Mouse (Mus musculus) layer of hippocampus, adult 8-10 months (tissue): ENCODE data around the gene Cemip. TPM values are rescaled to one million over a fixed set of nuclear protein-coding genes. Genes with fewer than 3 reads are reported as not detected.
"Not testable (repeated sequence)": the region's sequence is repeated elsewhere in the genome, so short reads cannot be mapped to it uniquely, and the experiment has no call there.

ENCODE experiments used
- DNase-seq, 2 experiments: peaks; one replicate each; pipeline ENCODE4 v3.0.0; 2022; ENCODE audit warnings: low spot score in 2 of 2
- total RNA-seq, 4 experiments: library from RNA; stranded (reverse); gene quantifications; 2 replicates each; pipeline ENCODE4 v1.2.4; 2022

Cemip gene
- 10 to 100 TPM; 17.3 to 23.1 (median 20.9) TPM for total RNA-seq

DNA sequence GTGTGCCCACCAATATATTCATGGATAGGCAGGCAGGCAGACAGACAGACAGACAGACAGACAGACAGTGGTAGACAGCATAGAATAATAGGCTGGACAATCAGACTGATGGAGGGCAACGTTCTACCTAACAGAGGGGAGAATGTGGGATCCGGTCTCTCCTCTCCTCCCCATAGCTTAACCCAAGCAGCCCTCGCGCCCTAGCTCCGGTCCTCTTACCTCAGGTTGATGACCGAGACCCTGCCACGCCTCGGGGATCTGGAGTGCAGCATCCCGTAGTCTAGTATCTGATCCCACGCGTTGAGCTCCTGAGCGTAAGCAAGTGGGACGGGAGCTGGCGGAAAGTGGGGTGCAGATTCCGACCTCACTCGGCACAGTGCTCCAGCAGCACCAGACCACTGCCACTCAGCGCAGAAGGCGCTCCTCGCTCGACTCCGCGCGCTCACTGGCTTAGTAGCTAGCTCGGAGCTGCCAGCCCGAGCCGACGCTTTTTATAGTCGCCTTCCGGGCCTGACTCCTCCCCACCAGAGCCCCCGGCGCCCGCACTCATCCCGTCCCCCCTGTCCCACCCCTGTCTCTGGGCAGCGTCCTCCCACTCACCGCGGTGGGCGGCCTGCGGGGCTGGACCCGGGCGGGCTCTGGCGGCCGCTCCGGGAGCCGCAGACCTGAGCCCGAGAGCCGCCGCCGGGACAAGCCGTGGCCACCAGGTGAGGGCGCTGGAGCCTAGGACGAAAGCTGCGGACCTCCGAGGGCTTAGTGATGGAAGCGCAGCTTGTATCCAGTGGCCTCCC lies at the start of gene Cemip:
Gene Cemip, minus strand, starts transcription at position 464 of the 791 bp plus-strand sequence.
- DNase-seq = peak; percentile 62 to 87

- DNase-seq = no peak
Observed at GRCm38 (mm10) chr7:84132704-84133103, 46.4 kb upstream of the Cemip start.

DNA sequence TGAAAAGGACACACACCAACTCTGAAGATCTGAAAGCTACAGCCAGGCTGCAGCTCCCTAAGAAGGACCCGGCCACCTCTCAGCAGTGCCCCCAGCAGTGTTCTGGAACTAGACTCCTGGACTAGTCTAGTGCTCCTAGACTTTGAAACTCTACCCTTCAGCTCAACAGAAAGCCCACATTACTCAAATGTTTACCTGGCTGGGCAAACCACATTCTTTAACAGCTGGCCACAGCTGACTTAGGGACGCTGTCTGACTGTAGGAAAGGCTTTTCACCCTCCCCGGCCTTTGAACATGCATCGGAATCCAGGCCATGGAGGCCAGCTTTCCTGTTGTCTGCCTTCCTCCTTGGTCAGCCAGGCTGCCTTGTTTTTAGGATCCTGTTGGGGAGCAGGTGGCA lies 45.4 kb upstream of the Cemip start:
- DNase-seq = no peak

GRCm38 (mm10) chr7:84128661-84129060 lies 42.4 kb upstream of the Cemip start:
- no peak for DNase-seq

DNA sequence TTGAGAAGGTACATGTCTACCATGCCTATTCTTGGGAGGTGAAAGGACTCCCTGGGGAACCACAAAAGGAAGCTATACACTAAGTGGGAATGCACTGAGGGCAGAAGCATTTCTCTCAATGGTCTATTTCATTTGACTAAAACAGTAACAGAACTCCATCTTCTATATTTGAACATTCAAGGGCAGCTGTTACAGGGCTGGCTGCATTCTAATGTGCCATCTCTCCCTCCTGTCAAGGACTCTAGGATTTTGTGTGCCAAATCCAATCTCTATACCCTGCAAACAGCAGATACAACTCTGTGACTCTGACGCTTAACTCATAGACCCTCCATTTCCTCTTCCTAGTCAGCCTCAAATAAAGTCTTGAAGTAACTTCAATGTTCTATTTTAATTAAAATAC lies 39.4 kb upstream of the Cemip start:
- DNase-seq = no peak

DNA sequence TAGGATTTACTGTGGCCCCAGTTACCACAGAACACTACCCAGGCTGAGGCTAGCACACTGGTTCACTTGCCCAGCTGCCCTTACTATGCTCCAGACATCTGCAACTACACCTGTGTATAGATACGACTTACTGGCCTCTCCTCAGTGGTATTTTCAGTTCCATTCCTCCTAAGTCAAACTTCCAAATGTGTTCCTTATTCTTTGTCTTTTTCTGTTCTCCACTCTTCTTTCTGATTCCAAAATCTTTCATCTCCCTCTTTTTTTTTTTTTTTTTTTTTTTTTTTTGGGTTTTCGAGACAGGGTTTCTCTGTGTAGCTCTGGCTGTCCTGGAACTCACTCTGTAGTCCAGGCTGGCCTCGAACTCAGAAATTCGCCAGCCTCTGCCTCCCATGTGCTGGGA lies 37.3 kb upstream of the Cemip start:
- DNase-seq = not testable (repeated sequence)

- no peak for DNase-seq
Observed at GRCm38 (mm10) chr7:84121778-84122177, 35.5 kb upstream of the Cemip start.

- DNase-seq = no peak
Observed at GRCm38 (mm10) chr7:84120142-84120760, 33.9 kb upstream of the Cemip start.

- DNase-seq = no peak
Observed at GRCm38 (mm10) chr7:84119216-84120105, 33.2 kb upstream of the Cemip start.

- DNase-seq = no peak
Observed at GRCm38 (mm10) chr7:84117543-84118122, 31.3 kb upstream of the Cemip start.

- DNase-seq = no peak
Observed at GRCm38 (mm10) chr7:84116621-84117542, 30.6 kb upstream of the Cemip start.

- no peak for DNase-seq
Observed at GRCm38 (mm10) chr7:84115385-84115784, 29.1 kb upstream of the Cemip start.

DNA sequence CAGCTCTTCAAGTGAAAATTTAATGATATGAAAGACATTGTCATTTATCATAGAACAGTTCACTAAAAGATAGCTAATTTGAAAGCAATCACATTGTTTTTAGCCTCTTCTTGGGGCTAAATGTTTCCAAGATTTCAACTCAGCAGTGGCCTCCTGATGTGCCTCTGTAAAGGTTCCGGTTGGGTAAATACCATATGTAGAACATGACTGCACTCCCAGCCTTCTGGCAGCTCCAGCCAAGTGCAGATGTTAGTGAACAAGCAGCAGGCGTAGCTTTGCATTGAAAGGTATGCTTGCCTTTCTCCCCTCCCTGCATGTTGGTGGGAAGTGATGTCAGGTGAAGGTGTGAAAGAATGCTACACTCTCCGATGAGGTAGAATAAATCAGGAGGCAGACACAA lies 28.5 kb upstream of the Cemip start:
- no peak for DNase-seq

DNA sequence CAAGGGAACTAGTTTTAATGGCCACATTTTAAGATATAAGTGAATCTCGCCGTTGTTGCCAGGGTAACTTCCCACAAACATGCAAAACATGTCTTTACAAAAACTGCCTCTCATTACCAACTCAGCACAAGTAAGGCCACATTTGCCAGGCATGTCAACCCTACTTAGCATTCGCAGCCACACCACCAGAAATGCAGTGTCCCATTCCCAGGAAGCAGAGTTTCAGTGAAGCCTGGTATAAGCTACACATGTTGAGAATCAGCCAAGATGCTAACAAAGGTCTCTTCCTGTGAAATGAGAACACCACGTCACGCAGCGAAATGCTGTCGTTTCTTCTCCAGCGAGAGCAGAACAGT lies 26.7 kb upstream of the Cemip start:
- no peak for DNase-seq

- no peak for DNase-seq
Observed at GRCm38 (mm10) chr7:84112351-84113034, 26.2 kb upstream of the Cemip start.

DNA sequence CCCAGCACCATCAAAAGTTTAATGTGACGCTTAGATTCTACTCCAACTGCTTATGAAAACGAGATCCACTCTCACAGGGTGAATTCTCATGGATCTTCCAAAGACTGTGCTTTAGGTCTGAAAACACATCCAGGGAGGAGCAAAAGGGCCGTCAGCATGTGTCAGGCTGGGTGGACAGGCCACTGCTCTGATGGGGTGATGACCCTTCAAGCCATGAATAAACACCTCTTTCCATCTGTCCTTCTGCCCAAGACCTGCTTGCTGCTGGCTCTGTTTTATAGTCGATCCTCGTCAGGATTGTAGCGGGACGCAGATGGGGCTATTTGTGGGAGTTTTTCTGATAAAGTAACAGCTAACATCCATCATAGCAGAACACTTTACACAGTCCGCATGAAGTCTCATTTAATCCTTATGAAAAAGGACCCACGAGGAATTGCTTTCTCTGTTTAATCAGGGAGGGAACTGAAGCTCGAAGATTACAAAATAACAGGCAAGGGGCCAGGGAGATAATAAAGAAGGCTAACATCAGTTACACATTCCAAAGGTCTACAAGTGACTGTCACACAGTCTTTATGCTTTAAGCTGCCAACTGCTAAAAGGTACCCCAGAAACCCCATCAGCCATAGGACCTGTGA lies 25.5 kb upstream of the Cemip start:
- no peak for DNase-seq

DNA sequence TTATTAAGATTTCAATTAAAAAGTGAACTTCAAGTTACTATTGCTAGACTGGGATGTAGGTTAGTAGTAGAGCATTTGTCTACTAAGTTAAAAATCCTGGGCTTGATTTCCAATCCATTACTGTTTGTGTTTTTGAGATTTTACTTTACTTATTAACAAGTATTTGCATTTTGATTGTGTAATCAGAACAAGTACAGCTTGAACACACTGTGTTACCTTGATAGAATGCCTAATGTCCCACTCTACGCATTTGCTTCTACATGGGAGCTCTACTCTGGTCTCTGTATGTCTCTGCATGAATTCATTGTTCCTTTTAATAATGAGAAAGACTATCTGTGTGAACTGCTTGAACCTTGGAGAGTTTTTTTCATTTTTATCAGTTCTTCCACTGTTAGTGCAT lies 20.6 kb upstream of the Cemip start:
- no peak for DNase-seq

- no peak for DNase-seq
Observed at GRCm38 (mm10) chr7:84102589-84102988, 16.3 kb upstream of the Cemip start.

GRCm38 (mm10) chr7:84100672-84101071 lies 14.4 kb upstream of the Cemip start:
- DNase-seq = no peak

- DNase-seq = no peak
Observed at GRCm38 (mm10) chr7:84098098-84098497, 11.8 kb upstream of the Cemip start.
